Mouse (Mus musculus) midbrain, embryonic 16.5 days (tissue): ENCODE measurements around the gene Neurl2. TPM values are rescaled to one million over a fixed set of nuclear protein-coding genes. Genes with fewer than 3 reads are reported as not detected.
"Not testable (repeated sequence)": the region's sequence is repeated elsewhere in the genome, so short reads cannot be mapped to it uniquely, and the experiment has no call there.

Experiments used
- ATAC-seq: fragments of 200-750 bp; cut with Nextera tagmentation; 2 replicates; pipeline ENCODE4 v1.8.0; 2017; ENCODE audit warnings: moderate TSS enrichment
- H3K27ac ChIP-seq: fragments of 300-500 bp; sonication (generic); 2 replicates; pipeline ENCODE4 v1.5.1; 2014; ENCODE audit warnings: mild to moderate bottlenecking, low read length, mixed read lengths
- H3K27me3 ChIP-seq: fragments of 300-500 bp; sonication (generic); 2 replicates; pipeline ENCODE4 v1.6.1; 2014; ENCODE audit warnings: low read depth, low read length, mixed read lengths; ENCODE audit not compliant: control insufficient read depth, insufficient read depth
- H3K36me3 ChIP-seq: fragments of 300-500 bp; sonication (generic); 2 replicates; pipeline ENCODE4 v1.6.1; 2014; ENCODE audit warnings: mild to moderate bottlenecking, low read length, moderate library complexity, mixed read lengths; ENCODE audit not compliant: control insufficient read depth, insufficient read depth
- H3K4me1 ChIP-seq: fragments of 300-500 bp; sonication (generic); 2 replicates; pipeline ENCODE4 v1.6.1; 2014; ENCODE audit warnings: mild to moderate bottlenecking, low read length, mixed read lengths; ENCODE audit not compliant: control insufficient read depth, insufficient read depth
- H3K4me2 ChIP-seq: fragments of 300-500 bp; sonication (generic); 2 replicates; pipeline ENCODE4 v1.6.1; 2014; ENCODE audit warnings: mild to moderate bottlenecking, low read length, mixed read lengths
- H3K4me3 ChIP-seq: fragments of 300-500 bp; sonication (generic); 2 replicates; pipeline ENCODE4 v1.5.1; 2014; ENCODE audit warnings: low read depth, mild to moderate bottlenecking, low read length, moderate library complexity, mixed read lengths
- H3K9ac ChIP-seq: fragments of 300-500 bp; sonication (generic); 2 replicates; pipeline ENCODE4 v1.6.1; 2014; ENCODE audit warnings: low read depth, low read length, mixed read lengths
- H3K9me3 ChIP-seq: fragments of 300-500 bp; sonication (generic); replicated peaks from 2 replicates; pipeline ENCODE4 v1.6.1; 2014; ENCODE audit warnings: mild to moderate bottlenecking, low read length, mixed read lengths; ENCODE audit not compliant: control insufficient read depth, poor library complexity, severe bottlenecking
- WGBS: fragments of 180-500 bp; shearing (Covaris S2); extraction: QIAGEN DNeasy Blood & Tissue Kit; methylation state at CpG from one replicate; pipeline ENCODE4 v1.1.7; 2014; 5-methylcytosine and 5-hydroxymethylcytosine counted together
- polyA plus RNA-seq: library from polyadenylated mRNA; unstranded; fragments of >200 nt; fragmentation: Nextera tagmentation; extraction: Ambion mirVana; gene quantifications from 2 replicates; pipeline ENCODE4 v1.2.1, GENCODE M21; 2015

Neurl2 gene
- polyA plus RNA-seq, 1 experiment from 2014 or later = 7.0 TPM

- Histone ChIP-seq H3K27me3 (no peaks in the 10 kb centered on the region), H3K27ac (no peak overlapping the region), H3K9me3 (no peaks in the 10 kb centered on the region), H3K9ac (no peak overlapping the region), H3K4me2 (no peak overlapping the region), H3K4me3 (no peak overlapping the region), H3K4me1 (peaks cover 7% of the 10 kb centered on the region), H3K36me3 (no peaks in the 10 kb centered on the region)
- no peak for ATAC-seq
- WGBS = 76% methylated on average over 3 of the region's 3 CpGs
Measured at GRCm38 (mm10) chr2:164873621-164874020, 40.4 kb upstream of the Neurl2 start.

GRCm38 (mm10) chr2:164871602-164872303, 38.5 kb upstream of the Neurl2 start:
- H3K27ac ChIP-seq = no peak overlapping the region
- no peak for ATAC-seq
- H3K36me3 ChIP-seq = no peaks in the 10 kb centered on the region
- no peaks in the 10 kb centered on the region for H3K27me3 ChIP-seq
- no peaks in the 10 kb centered on the region for H3K4me1 ChIP-seq
- no peak overlapping the region for H3K4me3 ChIP-seq
- no peak overlapping the region for H3K4me2 ChIP-seq
- H3K9me3 ChIP-seq = no peaks in the 10 kb centered on the region; the same call in 1 of the 2 replicates
- 53% methylated on average over 6 of the region's 6 CpGs for WGBS
- no peak overlapping the region for H3K9ac ChIP-seq

GRCm38 (mm10) chr2:164868491-164868890, 35.2 kb upstream of the Neurl2 start:
- 79% methylated on average over 7 of the region's 7 CpGs for WGBS
- H3K4me1 ChIP-seq = no peaks in the 10 kb centered on the region
- no peak overlapping the region for H3K4me3 ChIP-seq
- H3K36me3 ChIP-seq = no peaks in the 10 kb centered on the region
- H3K9me3 ChIP-seq = no peaks in the 10 kb centered on the region; the same call in 1 of the 2 replicates
- no peak overlapping the region for H3K27ac ChIP-seq
- no peaks in the 10 kb centered on the region for H3K27me3 ChIP-seq
- ATAC-seq = no peak
- no peak overlapping the region for H3K9ac ChIP-seq
- H3K4me2 ChIP-seq = no peak overlapping the region

- ATAC-seq = no peak
- H3K4me2 ChIP-seq = no peak overlapping the region
Measured at GRCm38 (mm10) chr2:164867566-164867965, 34.3 kb upstream of the Neurl2 start.

GRCm38 (mm10) chr2:164866741-164867551, 33.7 kb upstream of the Neurl2 start:
- Histone ChIP-seq H3K36me3 (no peaks in the 10 kb centered on the region), H3K9ac (no peak overlapping the region), H3K27ac (no peak overlapping the region), H3K9me3 (no peaks in the 10 kb centered on the region; the same call in 1 of the 2 replicates), H3K4me3 (no peak overlapping the region), H3K4me1 (no peaks in the 10 kb centered on the region), H3K4me2 (no peak overlapping the region), H3K27me3 (no peaks in the 10 kb centered on the region)
- 64% methylated on average over 16 of the region's 16 CpGs for WGBS
- no peak for ATAC-seq

More at GRCm38 (mm10) chr2:164867566-164867965, 34.3 kb upstream of the Neurl2 start:
- Histone ChIP-seq H3K9me3 (no peaks in the 10 kb centered on the region; the same call in 1 of the 2 replicates), H3K27me3 (no peaks in the 10 kb centered on the region), H3K36me3 (no peaks in the 10 kb centered on the region), H3K27ac (no peak overlapping the region), H3K9ac (no peak overlapping the region), H3K4me3 (no peak overlapping the region), H3K4me1 (no peaks in the 10 kb centered on the region)
- 91% methylated on average over 7 of the region's 7 CpGs for whole genome bisulfite sequencing

- 83% methylated on average over 4 of the region's 4 CpGs for WGBS
- Histone ChIP-seq H3K36me3 (no peaks in the 10 kb centered on the region), H3K4me1 (no peaks in the 10 kb centered on the region), H3K4me3 (no peak overlapping the region), H3K9ac (no peak overlapping the region), H3K27me3 (no peaks in the 10 kb centered on the region), H3K4me2 (no peak overlapping the region), H3K27ac (no peak overlapping the region), H3K9me3 (no peaks in the 10 kb centered on the region; the same call in 1 of the 2 replicates)
- no peak for ATAC-seq
Measured at GRCm38 (mm10) chr2:164864593-164864992, 31.3 kb upstream of the Neurl2 start.

- H3K36me3 ChIP-seq, H3K9me3 ChIP-seq, H3K27ac ChIP-seq, H3K9ac ChIP-seq, H3K4me2 ChIP-seq, H3K27me3 ChIP-seq, H3K4me3 ChIP-seq, ATAC-seq, H3K4me1 ChIP-seq: not testable (repeated sequence)
- WGBS = 90% methylated on average over 7 of the region's 9 CpGs
Measured at GRCm38 (mm10) chr2:164863411-164863810, 30.2 kb upstream of the Neurl2 start.

GRCm38 (mm10) chr2:164862179-164862861, 29.1 kb upstream of the Neurl2 start:
- ATAC-seq = no peak
- Histone ChIP-seq H3K9ac (no peak overlapping the region), H3K36me3 (no peaks in the 10 kb centered on the region), H3K9me3 (no peaks in the 10 kb centered on the region), H3K27ac (0 out of 2 replicates have a peak overlapping the region, but pooled peaks have one; percentile 12), H3K4me3 (no peak overlapping the region), H3K4me2 (no peak overlapping the region), H3K27me3 (peaks cover 8% of the 10 kb centered on the region), H3K4me1 (peaks cover 7% of the 10 kb centered on the region)
- 53% methylated on average over 9 of the region's 9 CpGs for WGBS
